Mouse (Mus musculus) E14TG2a.4 (cell line): Measurements from ENCODE around the gene Kat7.

ENCODE experiments used
- CTCF ChIP-seq: conservative IDR thresholded peaks from 2 replicates; pipeline ENCODE4 v1.5.1; 2014; ENCODE audit warnings: low read length
- NANOG ChIP-seq: IDR thresholded peaks from 2 replicates; pipeline ENCODE4 v1.6.1; 2014; ENCODE audit warnings: borderline replicate concordance, low read length, mixed read lengths

DNA sequence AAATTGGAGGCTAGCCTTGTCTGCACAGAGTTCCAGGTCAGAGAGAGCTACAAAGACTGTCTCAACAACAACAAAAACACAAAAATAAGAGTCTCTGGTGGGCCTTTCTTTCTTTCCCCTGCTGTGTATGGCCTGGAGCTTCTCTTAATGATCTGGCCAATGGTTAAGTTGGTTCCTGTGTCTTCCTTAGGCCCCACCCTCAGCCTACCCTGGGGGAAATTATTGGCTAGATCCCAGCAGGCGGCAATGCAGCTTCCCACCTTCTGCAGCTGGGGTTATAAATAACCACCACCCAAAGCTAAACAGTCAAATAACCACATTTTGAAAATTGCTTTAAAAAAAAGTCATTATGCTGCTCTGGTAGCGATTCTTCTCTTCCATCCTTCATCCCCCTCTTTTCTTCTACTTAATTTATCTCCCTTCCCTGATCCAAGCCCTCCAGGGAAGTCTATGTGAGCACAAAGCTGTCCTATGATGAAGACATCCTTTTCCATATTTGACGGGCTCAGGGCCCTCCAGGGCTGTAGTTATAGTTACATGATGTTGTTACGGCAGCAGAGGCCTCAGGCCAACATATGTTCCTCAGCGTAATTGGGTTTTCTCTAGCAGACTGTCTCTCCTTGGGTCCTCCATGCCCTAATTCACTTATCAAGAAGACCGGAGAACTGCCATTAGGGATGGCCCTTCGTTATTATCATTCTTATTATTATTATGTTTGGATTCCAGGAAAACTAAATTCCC is 5.3 kb upstream of the Kat7 start:
- TF ChIP-seq CTCF (no peak), NANOG (no peak)
